Mouse (Mus musculus) midbrain, embryonic 14.5 days (tissue): ENCODE data around the gene Fbn1. TPM values are rescaled to one million over a fixed set of nuclear protein-coding genes. Genes with fewer than 3 reads are reported as not detected.

Experiments used
- ATAC-seq: fragments of 200-750 bp; cut with Nextera tagmentation; 2 replicates; pipeline ENCODE4 v1.8.0; 2017; ENCODE audit warnings: moderate number of reproducible peaks, moderate library complexity; ENCODE audit not compliant: low FRiP score, low TSS enrichment
- DNase-seq: peaks from one replicate; pipeline ENCODE4 v3.0.0-alpha.2; 2015
- H3K27ac ChIP-seq: fragments of 300-500 bp; sonication (generic); replicated peaks from 2 replicates; pipeline ENCODE4 v1.5.1; 2014; ENCODE audit warnings: mild to moderate bottlenecking, low read depth, low read length, moderate library complexity
- H3K27me3 ChIP-seq: fragments of 300-500 bp; sonication (generic); 2 replicates; pipeline ENCODE4 v1.6.1; 2014; ENCODE audit warnings: low read length, control low read depth, mixed read lengths; ENCODE audit not compliant: control insufficient read depth, insufficient read depth
- H3K36me3 ChIP-seq: fragments of 300-500 bp; sonication (generic); 2 replicates; pipeline ENCODE4 v1.6.1; 2014; ENCODE audit warnings: low read length, control low read depth; ENCODE audit not compliant: control insufficient read depth, insufficient read depth
- H3K4me1 ChIP-seq: fragments of 300-500 bp; sonication (generic); 2 replicates; pipeline ENCODE4 v1.6.1; 2014; ENCODE audit warnings: mild to moderate bottlenecking, antibody characterized with exemption, low read length, control low read depth; ENCODE audit not compliant: control insufficient read depth, insufficient read depth
- H3K4me2 ChIP-seq: fragments of 300-500 bp; sonication (generic); 2 replicates; pipeline ENCODE4 v1.6.1; 2014; ENCODE audit warnings: mild to moderate bottlenecking, low read length, moderate library complexity
- H3K4me3 ChIP-seq: fragments of 300-500 bp; sonication (generic); replicated peaks from 2 replicates; pipeline ENCODE4 v1.5.1; 2014; ENCODE audit warnings: low read depth, low read length
- H3K9ac ChIP-seq: fragments of 300-500 bp; sonication (generic); replicated peaks from 2 replicates; pipeline ENCODE4 v1.6.1; 2014; ENCODE audit warnings: mild to moderate bottlenecking, low read length, moderate library complexity
- H3K9me3 ChIP-seq: fragments of 300-500 bp; sonication (generic); 2 replicates; pipeline ENCODE4 v1.6.1; 2016; ENCODE audit warnings: low read length, control low read depth, mixed read lengths; ENCODE audit not compliant: control insufficient read depth
- WGBS: fragments of 180-500 bp; shearing (Covaris S2); extraction: QIAGEN DNeasy Blood & Tissue Kit; methylation state at CpG from one replicate; pipeline ENCODE4 v1.1.7; 2014; 5-methylcytosine and 5-hydroxymethylcytosine counted together
- polyA plus RNA-seq: library from polyadenylated mRNA; unstranded; fragments of >200 nt; fragmentation: Nextera tagmentation; extraction: Ambion mirVana; gene quantifications from 2 replicates; pipeline ENCODE4 v1.2.1, GENCODE M21; 2014

Fbn1 gene
- polyA plus RNA-seq, 1 experiment from 2014 or later = 4.4 TPM

GRCm38 (mm10) chr2:125255886-125256285, 251.9 kb downstream of the Fbn1 start:
- Histone ChIP-seq H3K9me3 (0 out of 2 replicates have a peak, but pooled peaks cover 3% of the 10 kb centered on the region), H3K9ac (no peak overlapping the region), H3K4me2 (no peak overlapping the region), H3K4me1 (no peaks in the 10 kb centered on the region), H3K36me3 (peaks cover 30% of the 10 kb centered on the region), H3K27ac (no peak overlapping the region), H3K4me3 (no peak overlapping the region), H3K27me3 (no peaks in the 10 kb centered on the region)
- DNase-seq (no peak), ATAC-seq (no peak)
- 92% methylated on average over 3 of the region's 3 CpGs for WGBS

DNA sequence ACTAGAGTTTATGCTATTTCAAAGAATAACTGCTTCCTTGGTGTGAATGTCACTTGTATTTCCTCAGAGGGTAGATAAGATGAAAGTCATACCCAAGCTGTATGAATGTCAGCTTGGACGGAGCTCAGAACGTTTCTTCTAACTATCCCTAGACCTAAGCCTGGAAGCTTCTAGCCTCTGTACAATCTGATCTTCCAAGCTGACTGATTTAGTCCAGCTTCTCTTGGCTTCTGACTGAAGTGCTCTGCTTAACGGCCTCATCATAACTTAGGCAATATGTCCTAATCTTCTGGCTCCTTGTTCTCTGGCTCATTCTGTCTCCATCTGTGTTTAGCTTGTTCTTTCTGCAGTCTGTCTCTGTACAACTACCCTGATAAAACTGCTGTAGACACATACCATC, 253.2 kb downstream of the Fbn1 start:
- ATAC-seq (no peak), DNase-seq (no peak)
- no peak overlapping the region for H3K4me3 ChIP-seq
- no peaks in the 10 kb centered on the region for H3K4me1 ChIP-seq
- H3K4me2 ChIP-seq = no peak overlapping the region
- 0 out of 2 replicates have a peak, but pooled peaks cover 3% of the 10 kb centered on the region for H3K9me3 ChIP-seq
- WGBS = 98% methylated on average over 3 of the region's 3 CpGs
- H3K27me3 ChIP-seq = no peaks in the 10 kb centered on the region
- H3K36me3 ChIP-seq = peaks cover 35% of the 10 kb centered on the region
- no peak overlapping the region for H3K27ac ChIP-seq
- H3K9ac ChIP-seq = no peak overlapping the region

DNA sequence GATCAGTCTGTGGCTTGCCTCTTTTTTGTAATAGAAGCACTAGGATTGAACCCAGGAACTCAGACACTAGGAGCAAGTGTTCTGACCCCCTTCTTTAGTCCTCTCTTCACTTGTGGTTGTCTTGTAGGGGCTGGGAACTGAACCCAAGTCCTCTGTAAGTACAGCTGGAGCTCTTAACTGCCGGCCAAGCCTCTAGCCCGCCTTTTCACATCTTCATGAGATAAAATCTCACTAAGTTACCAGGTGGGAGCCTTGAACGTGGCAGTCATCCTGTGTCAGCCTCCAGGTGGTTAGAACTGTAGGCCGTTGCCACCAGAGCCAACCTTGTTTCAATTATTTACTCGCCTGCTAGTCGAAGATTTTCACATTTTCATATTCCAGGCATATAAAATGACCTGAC, 254.1 kb downstream of the Fbn1 start:
- peaks cover 35% of the 10 kb centered on the region for H3K36me3 ChIP-seq
- H3K4me1 ChIP-seq = peaks cover 2% of the 10 kb centered on the region; the same call in 1 of the 2 replicates
- 99% methylated on average over 6 of the region's 6 CpGs for WGBS
- ATAC-seq (no peak), DNase-seq (no peak)
- no peak overlapping the region for H3K9ac ChIP-seq
- H3K9me3 ChIP-seq = 0 out of 2 replicates have a peak, but pooled peaks cover 3% of the 10 kb centered on the region
- H3K27ac ChIP-seq = no peak overlapping the region
- no peak overlapping the region for H3K4me2 ChIP-seq
- no peaks in the 10 kb centered on the region for H3K27me3 ChIP-seq
- no peak overlapping the region for H3K4me3 ChIP-seq

GRCm38 (mm10) chr2:125252275-125252674, 255.5 kb downstream of the Fbn1 start:
- H3K4me3 ChIP-seq = no peak overlapping the region
- no peak overlapping the region for H3K9ac ChIP-seq
- peaks cover 24% of the 10 kb centered on the region for H3K36me3 ChIP-seq
- H3K27ac ChIP-seq = no peak overlapping the region
- 69% methylated on average over 2 of the region's 2 CpGs for WGBS
- H3K9me3 ChIP-seq = 0 out of 2 replicates have a peak, but pooled peaks cover 3% of the 10 kb centered on the region
- H3K4me2 ChIP-seq = no peak overlapping the region
- H3K27me3 ChIP-seq = no peaks in the 10 kb centered on the region
- DNase-seq (peak; percentile 69), ATAC-seq (no peak)
- peaks cover 10% of the 10 kb centered on the region for H3K4me1 ChIP-seq

DNA sequence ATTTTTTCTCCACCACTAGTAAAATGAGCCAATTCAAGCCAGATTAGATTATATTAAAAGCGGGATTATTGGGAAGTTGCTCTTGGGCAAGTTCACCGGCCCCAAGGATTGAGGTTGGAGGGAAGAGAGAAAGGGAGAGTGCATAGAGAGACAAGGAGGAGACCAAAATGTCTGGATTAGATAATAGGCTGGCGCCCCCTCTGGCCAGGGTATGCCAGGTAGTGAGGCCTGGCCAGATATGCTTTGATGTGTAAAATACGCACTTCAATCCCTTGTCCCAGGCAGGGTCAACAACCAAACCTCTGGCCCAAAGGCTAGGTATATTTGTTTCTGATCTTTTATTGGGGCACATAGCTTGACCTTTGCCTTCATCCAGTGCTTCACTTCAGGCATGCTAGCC, 256.0 kb downstream of the Fbn1 start:
- Histone ChIP-seq H3K4me1 (peaks cover 10% of the 10 kb centered on the region), H3K9ac (no peak overlapping the region), H3K4me3 (no peak overlapping the region), H3K36me3 (peaks cover 19% of the 10 kb centered on the region; the same call in 1 of the 2 replicates), H3K9me3 (0 out of 2 replicates have a peak, but pooled peaks cover 3% of the 10 kb centered on the region), H3K27ac (no peak overlapping the region), H3K4me2 (no peak overlapping the region), H3K27me3 (no peaks in the 10 kb centered on the region)
- DNase-seq = no peak
- ATAC-seq = no peak
- WGBS = 93% methylated on average over 4 of the region's 4 CpGs

Other genes with a start within 250 kb of the Fbn1 start
- gene Gm9913, start 2.9 kb downstream of the Fbn1 start, polyA plus RNA-seq = 0.09 TPM in 1 of 2 replicates, not detected in the other
- 2.2 and 3.9 TPM in 2 replicates for gene Cep152, start 117.1 kb upstream of the Fbn1 start, polyA plus RNA-seq
- 543 and 574 TPM in 2 replicates for gene Eid1, start 165.1 kb upstream of the Fbn1 start, polyA plus RNA-seq
- 2.0 and 2.2 TPM in 2 replicates for gene Shc4, start 216.2 kb upstream of the Fbn1 start, polyA plus RNA-seq